Mouse (Mus musculus): Measurements from ENCODE around the gene E130114P18Rik. TPM values are rescaled to one million over a fixed set of nuclear protein-coding genes. Genes with fewer than 3 reads are reported as not detected.

Gene E130114P18Rik
- polyA plus RNA-seq, 1 experiment: not detected

DNA sequence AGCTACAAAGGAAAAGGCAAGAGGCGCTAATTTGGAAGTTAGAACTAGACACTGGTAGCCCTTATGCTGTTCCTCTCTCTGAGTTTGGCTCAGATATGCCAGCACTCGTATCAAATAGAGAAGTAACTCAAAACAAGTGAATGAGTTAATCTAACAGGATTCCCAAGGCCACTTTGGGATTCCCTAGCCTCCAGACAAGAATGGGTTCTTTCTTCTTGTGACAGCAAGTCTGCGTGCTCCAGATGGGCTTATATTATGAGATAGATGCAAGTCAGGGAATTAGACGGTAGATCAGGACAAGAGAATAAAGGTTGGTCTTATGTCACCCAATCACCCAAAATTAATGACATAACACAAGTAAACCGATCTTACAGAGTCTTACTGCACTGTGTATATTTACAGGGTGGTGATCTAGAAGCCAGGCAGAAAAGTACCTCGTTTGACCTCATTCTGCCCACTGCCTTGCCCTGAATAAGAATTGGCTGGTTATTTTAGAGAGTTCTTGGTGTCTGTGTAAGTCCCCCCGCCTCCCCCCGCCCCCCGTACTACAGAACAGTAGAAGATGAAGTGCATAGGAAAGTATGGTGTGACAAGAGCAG is 190.4 kb downstream of the E130114P18Rik start:
- H3K79me3 ChIP-seq (ENCODE audit: low read depth): no peaks in the 10 kb centered on the region
- TF ChIP-seq USF1 (IDR thresholded peaks at IDR 0.05; ENCODE audit: low read depth) (no peak), MYOG (IDR thresholded peaks at IDR 0.05; ENCODE audit: control insufficient read depth, extremely low read depth, insufficient read length) (no peak), MYOD1 (IDR thresholded peaks at IDR 0.05; ENCODE audit: control insufficient read depth, insufficient read length, low read depth) (no peak), MAX (IDR thresholded peaks at IDR 0.05) (no peak)
- no peaks in the 10 kb centered on the region for H3K36me3 ChIP-seq (ENCODE audit: control insufficient read depth, insufficient read depth)
- no peaks in the 10 kb centered on the region for H3K79me2 ChIP-seq (ENCODE audit: control insufficient read depth, insufficient read depth)
- no peaks in the 10 kb centered on the region for H3K27me3 ChIP-seq (ENCODE audit: control insufficient read depth, insufficient read depth, insufficient read length)
- H3ac ChIP-seq (ENCODE audit: control insufficient read depth, insufficient read length, low read depth): no peak overlapping the region
- no peak overlapping the region for H3K4me3 ChIP-seq (ENCODE audit: insufficient read depth, poor library complexity, severe bottlenecking)

DNA sequence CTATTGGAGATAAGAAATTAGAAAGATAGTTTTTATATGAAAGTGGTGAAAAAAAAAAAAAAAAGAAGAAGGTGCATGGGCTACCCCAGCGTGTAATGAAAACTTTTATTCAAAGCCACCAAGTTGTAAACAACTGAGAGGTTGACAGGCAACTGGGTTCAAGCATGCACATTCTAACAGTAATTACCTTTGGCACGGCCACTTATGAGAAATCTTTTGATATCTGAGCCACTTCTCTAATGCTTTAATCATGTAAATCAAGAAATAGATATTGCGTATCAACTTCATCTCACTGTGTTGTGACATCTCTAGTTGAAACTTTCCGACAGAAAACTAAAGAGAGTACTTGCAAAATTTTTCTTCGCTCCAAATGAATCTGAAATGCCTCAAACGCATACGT is 192.7 kb downstream of the E130114P18Rik start:
- no peak overlapping the region for H3ac ChIP-seq (ENCODE audit: control insufficient read depth, insufficient read length, low read depth)

DNA sequence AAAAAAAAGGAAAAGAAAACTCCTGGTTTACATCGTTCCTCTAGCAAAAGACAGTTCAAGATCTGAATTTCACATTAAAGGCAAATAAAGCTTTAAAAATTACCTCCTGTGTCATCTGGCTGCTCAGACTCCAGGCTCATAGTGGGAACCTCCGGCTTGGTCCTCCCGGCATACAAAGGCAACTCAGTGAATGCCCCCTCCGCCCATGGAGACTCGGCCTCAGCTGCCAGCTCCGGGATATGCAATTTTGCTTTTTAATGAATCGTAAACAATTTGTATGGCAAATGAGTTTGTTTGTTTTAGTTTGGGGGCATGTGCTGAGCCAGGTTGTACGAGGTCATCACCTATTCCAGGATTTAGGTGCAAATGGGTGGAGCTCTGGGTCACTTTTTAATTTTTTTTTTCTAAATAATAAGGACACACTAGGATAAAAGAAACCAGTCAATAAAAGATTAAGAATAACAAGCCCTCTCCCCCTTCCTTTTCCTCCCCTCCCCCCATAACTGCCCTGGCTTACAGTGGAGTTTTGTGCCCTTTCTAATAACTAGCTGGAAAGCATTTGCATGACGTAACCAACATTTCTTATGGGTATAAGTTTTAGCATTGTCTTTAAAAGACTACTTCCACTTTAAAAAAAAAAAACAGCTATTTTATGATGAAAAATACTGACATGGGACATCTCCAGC is 193.3 kb downstream of the E130114P18Rik start:
- Histone ChIP-seq H3K36me3 (ENCODE audit: control insufficient read depth, insufficient read depth) (no peaks in the 10 kb centered on the region), H3K4me3 (ENCODE audit: insufficient read depth, poor library complexity, severe bottlenecking) (no peak overlapping the region), H3ac (ENCODE audit: control insufficient read depth, insufficient read length, low read depth) (no peak overlapping the region), H3K27me3 (ENCODE audit: control insufficient read depth, insufficient read depth, insufficient read length) (no peaks in the 10 kb centered on the region), H3K79me2 (ENCODE audit: control insufficient read depth, insufficient read depth) (no peaks in the 10 kb centered on the region), H3K79me3 (ENCODE audit: low read depth) (no peaks in the 10 kb centered on the region)
- TF ChIP-seq FOSL1 (IDR thresholded peaks at IDR 0.05; ENCODE audit: insufficient read depth, low read length, poor library complexity, severe bottlenecking) (no peak), CEBPB (IDR thresholded peaks at IDR 0.05; ENCODE audit: low read depth) (no peak), MYOD1 (IDR thresholded peaks at IDR 0.05; ENCODE audit: control insufficient read depth, insufficient read length, low read depth) (no peak), MAX (IDR thresholded peaks at IDR 0.05) (no peak), MYOG (IDR thresholded peaks at IDR 0.05; ENCODE audit: control insufficient read depth, extremely low read depth, insufficient read length) (no peak), USF1 (IDR thresholded peaks at IDR 0.05; ENCODE audit: low read depth) (no peak), CTCF (IDR thresholded peaks at IDR 0.05; ENCODE audit: control insufficient read depth, insufficient read depth, insufficient read length) (no peak)

More for the DNA sequence above, 192.7 kb downstream of the E130114P18Rik start:
- no peaks in the 10 kb centered on the region for H3K79me2 ChIP-seq (ENCODE audit: control insufficient read depth, insufficient read depth)
- H3K36me3 ChIP-seq (ENCODE audit: control insufficient read depth, insufficient read depth): no peaks in the 10 kb centered on the region
- H3K27me3 ChIP-seq (ENCODE audit: control insufficient read depth, insufficient read depth, insufficient read length): no peaks in the 10 kb centered on the region
- H3K4me3 ChIP-seq (ENCODE audit: insufficient read depth, poor library complexity, severe bottlenecking): no peak overlapping the region
- no peak for TF ChIP-seq MAX (IDR thresholded peaks at IDR 0.05)
- TF ChIP-seq MYOG (IDR thresholded peaks at IDR 0.05; ENCODE audit: control insufficient read depth, extremely low read depth, insufficient read length): no peak
- no peak for TF ChIP-seq FOSL1 (IDR thresholded peaks at IDR 0.05; ENCODE audit: insufficient read depth, low read length, poor library complexity, severe bottlenecking)
- no peak for TF ChIP-seq CTCF (IDR thresholded peaks at IDR 0.05; ENCODE audit: control insufficient read depth, insufficient read depth, insufficient read length)
- no peak for TF ChIP-seq CEBPB (IDR thresholded peaks at IDR 0.05; ENCODE audit: low read depth)
- no peak for TF ChIP-seq USF1 (IDR thresholded peaks at IDR 0.05; ENCODE audit: low read depth)
- no peak for TF ChIP-seq MYOD1 (IDR thresholded peaks at IDR 0.05; ENCODE audit: control insufficient read depth, insufficient read length, low read depth)
- no peaks in the 10 kb centered on the region for H3K79me3 ChIP-seq (ENCODE audit: low read depth)

DNA sequence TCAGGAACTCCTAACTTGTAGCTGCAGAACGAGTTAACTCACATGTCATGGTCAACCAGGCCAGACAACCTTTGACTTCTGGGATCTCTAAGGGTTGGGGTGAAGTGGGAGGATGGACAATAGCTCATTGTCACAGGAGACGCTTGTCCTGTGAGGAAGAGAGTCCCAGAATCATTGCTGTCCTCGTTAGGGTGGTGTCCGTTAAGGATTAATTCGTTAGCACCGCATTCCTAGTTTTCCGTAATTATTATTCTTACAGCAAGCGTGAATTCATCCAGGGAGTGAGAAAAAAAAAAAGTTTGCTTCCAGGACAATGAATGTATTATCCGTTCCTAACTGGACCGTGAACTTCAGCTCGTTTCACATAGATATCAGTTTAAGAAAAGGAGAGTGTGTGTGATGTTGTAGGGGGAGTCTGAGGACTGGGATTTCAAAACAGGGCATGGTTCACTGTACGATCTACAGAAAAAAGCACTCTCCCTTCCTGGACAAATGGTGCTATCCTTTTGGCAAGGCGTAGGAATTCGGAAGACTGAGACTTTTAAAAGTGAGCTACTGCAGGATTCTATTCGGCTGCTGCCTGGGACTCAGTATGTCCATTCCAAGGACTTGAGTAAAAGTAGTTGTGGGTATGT is 195.0 kb downstream of the E130114P18Rik start:
- no peaks in the 10 kb centered on the region for H3K79me3 ChIP-seq (ENCODE audit: low read depth)
- no peak overlapping the region for H3K4me3 ChIP-seq (ENCODE audit: insufficient read depth, poor library complexity, severe bottlenecking)
- no peak overlapping the region for H3ac ChIP-seq (ENCODE audit: control insufficient read depth, insufficient read length, low read depth)
- TF ChIP-seq CEBPB (IDR thresholded peaks at IDR 0.05; ENCODE audit: low read depth) (no peak), CTCF (IDR thresholded peaks at IDR 0.05; ENCODE audit: control insufficient read depth, insufficient read depth, insufficient read length) (no peak), MYOG (IDR thresholded peaks at IDR 0.05; ENCODE audit: control insufficient read depth, extremely low read depth, insufficient read length) (no peak), MYOD1 (IDR thresholded peaks at IDR 0.05; ENCODE audit: control insufficient read depth, insufficient read length, low read depth) (no peak), FOSL1 (IDR thresholded peaks at IDR 0.05; ENCODE audit: insufficient read depth, low read length, poor library complexity, severe bottlenecking) (no peak), USF1 (IDR thresholded peaks at IDR 0.05; ENCODE audit: low read depth) (no peak), MAX (IDR thresholded peaks at IDR 0.05) (no peak)
- no peaks in the 10 kb centered on the region for H3K27me3 ChIP-seq (ENCODE audit: control insufficient read depth, insufficient read depth, insufficient read length)
- no peaks in the 10 kb centered on the region for H3K79me2 ChIP-seq (ENCODE audit: control insufficient read depth, insufficient read depth)
- H3K36me3 ChIP-seq (ENCODE audit: control insufficient read depth, insufficient read depth): no peaks in the 10 kb centered on the region

DNA sequence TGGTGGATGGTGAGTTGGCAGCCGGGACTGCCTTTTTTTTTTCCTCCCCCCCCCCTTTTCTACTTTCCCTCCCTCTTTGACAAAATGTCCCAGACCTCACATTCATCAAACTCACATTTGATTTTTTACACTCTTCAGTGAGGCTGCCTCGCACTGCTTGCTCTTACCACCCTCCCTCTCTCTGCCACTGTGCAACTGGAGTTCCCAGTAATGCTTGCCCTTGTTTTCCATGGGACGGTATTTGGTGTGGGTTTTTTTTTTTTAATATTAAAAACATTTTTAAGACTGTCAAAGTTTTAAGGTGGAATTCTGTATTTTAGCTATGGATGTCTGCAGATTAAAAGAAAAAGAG is 195.8 kb downstream of the E130114P18Rik start:
- no peaks in the 10 kb centered on the region for H3K27me3 ChIP-seq (ENCODE audit: control insufficient read depth, insufficient read depth, insufficient read length)
- H3ac ChIP-seq (ENCODE audit: control insufficient read depth, insufficient read length, low read depth): no peak overlapping the region
- no peak for TF ChIP-seq CTCF (IDR thresholded peaks at IDR 0.05; ENCODE audit: control insufficient read depth, insufficient read depth, insufficient read length)
- no peak for TF ChIP-seq CEBPB (IDR thresholded peaks at IDR 0.05; ENCODE audit: low read depth)
- no peak for TF ChIP-seq MAX (IDR thresholded peaks at IDR 0.05)
- no peak for TF ChIP-seq USF1 (IDR thresholded peaks at IDR 0.05; ENCODE audit: low read depth)
- TF ChIP-seq MYOD1 (IDR thresholded peaks at IDR 0.05; ENCODE audit: control insufficient read depth, insufficient read length, low read depth): no peak
- no peak for TF ChIP-seq MYOG (IDR thresholded peaks at IDR 0.05; ENCODE audit: control insufficient read depth, extremely low read depth, insufficient read length)
- no peak for TF ChIP-seq FOSL1 (IDR thresholded peaks at IDR 0.05; ENCODE audit: insufficient read depth, low read length, poor library complexity, severe bottlenecking)
- H3K79me3 ChIP-seq (ENCODE audit: low read depth): no peaks in the 10 kb centered on the region
- no peak overlapping the region for H3K4me3 ChIP-seq (ENCODE audit: insufficient read depth, poor library complexity, severe bottlenecking)
- no peaks in the 10 kb centered on the region for H3K36me3 ChIP-seq (ENCODE audit: control insufficient read depth, insufficient read depth)
- no peaks in the 10 kb centered on the region for H3K79me2 ChIP-seq (ENCODE audit: control insufficient read depth, insufficient read depth)

All from C2C12 (cell line).